ENCODE assay signal across 10 mouse cellular contexts in the genomic region with DNA sequence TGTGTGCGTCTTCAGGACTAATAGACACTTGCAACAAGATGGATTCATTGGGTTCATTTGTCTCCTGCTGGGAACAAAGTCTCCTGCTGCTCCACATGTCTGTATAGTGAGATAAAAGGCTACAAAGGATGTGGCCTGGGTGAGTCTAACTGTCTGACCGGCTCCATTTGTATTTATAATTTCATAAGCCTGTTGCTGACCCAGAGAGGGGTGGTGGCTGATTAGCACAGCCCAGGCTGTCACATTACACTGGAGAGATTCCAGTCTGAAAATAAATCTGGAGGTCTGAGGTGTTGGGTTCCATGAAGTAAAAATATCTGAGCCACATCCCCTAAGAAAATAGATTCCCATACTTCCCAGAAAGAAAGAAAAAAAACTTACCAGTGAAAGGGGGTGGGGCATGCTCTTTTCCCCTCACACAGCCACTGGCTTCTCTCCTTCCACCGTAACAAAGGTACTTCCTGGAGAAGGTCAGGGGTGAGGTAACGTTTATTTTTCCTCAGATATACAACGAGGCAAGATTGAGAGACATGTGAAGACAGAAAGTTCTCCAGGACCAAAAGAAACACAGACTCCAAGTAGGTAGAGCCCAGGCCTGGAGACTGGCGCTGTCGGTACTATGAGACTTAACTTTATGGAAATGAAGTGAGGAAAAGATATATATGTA. TPM values are rescaled to one million over a fixed set of nuclear protein-coding genes. Genes with fewer than 3 reads are reported as not detected.
DNase-seq lines count a peak whose midpoint lies in the region; ATAC-seq and TF ChIP-seq lines count a peak whose summit lies in the region.
"Had no signal": no experiment of that assay in that cellular context is flagged by ENCODE, and none has a peak within 500 bp of the region (broad histone marks: within the 10 kb centered on the region; RNA-seq: fewer than 3 reads in every experiment).

No protein-coding gene starts in this region.

- peak overlapping the region; percentile 95 for H3K27ac ChIP-seq in heart, adult 2 months
- H3K27ac ChIP-seq in neural tube, embryonic 13.5 days (replicated peaks): 0 out of 2 replicates have a peak overlapping the region, but pooled peaks have one; percentile 20
- no peak overlapping the region; the same call in 1 of the 2 replicates for H3K27ac ChIP-seq in neural tube, embryonic 15.5 days (replicated peaks)
- H3K27ac ChIP-seq in intestine, postnatal 0 days (ENCODE audit: low read depth, low read length): peak overlapping the region; percentile 79
- H3K27ac ChIP-seq in midbrain, postnatal 0 days (ENCODE audit: low read depth, low read length): no peak overlapping the region

- peaks cover 7% of the 10 kb centered on the region for H3K36me3 ChIP-seq in heart, adult 2 months (ENCODE audit: control insufficient read depth, insufficient read depth, low read length)
- H3K36me3 ChIP-seq in neural tube, embryonic 13.5 days: no peaks in the 10 kb centered on the region
- H3K36me3 ChIP-seq in neural tube, embryonic 15.5 days: no peaks in the 10 kb centered on the region
- no peaks in the 10 kb centered on the region for H3K36me3 ChIP-seq in intestine, postnatal 0 days (ENCODE audit: control insufficient read depth, insufficient read depth)
- no peaks in the 10 kb centered on the region for H3K36me3 ChIP-seq in midbrain, postnatal 0 days (ENCODE audit: insufficient read depth, low read length)

- TF ChIP-seq POLR2A in heart, adult 2 months (IDR thresholded peaks at IDR 0.05; ENCODE audit: insufficient read depth, low read depth, low read length): no peak

- peaks cover 31% of the 10 kb centered on the region for H3K4me1 ChIP-seq in heart, adult 2 months (ENCODE audit: control insufficient read depth, insufficient read depth, low read length)
- peaks cover 17% of the 10 kb centered on the region; the same call in 1 of the 2 replicates for H3K4me1 ChIP-seq in neural tube, embryonic 13.5 days (replicated peaks)
- peaks cover 13% of the 10 kb centered on the region for H3K4me1 ChIP-seq in neural tube, embryonic 15.5 days
- H3K4me1 ChIP-seq in intestine, postnatal 0 days (replicated peaks; ENCODE audit: control insufficient read depth, insufficient read depth, low read length): peaks cover 17% of the 10 kb centered on the region
- H3K4me1 ChIP-seq in midbrain, postnatal 0 days (ENCODE audit: insufficient read depth, low read length): no peaks in the 10 kb centered on the region

- H3K9me3 ChIP-seq in neural tube, embryonic 13.5 days: no peaks in the 10 kb centered on the region
- H3K9me3 ChIP-seq in neural tube, embryonic 15.5 days (replicated peaks): no peaks in the 10 kb centered on the region
- H3K9me3 ChIP-seq in intestine, postnatal 0 days (ENCODE audit: control insufficient read depth): no peaks in the 10 kb centered on the region
- H3K9me3 ChIP-seq in midbrain, postnatal 0 days (ENCODE audit: low read length): no peaks in the 10 kb centered on the region

- H3K4me2 ChIP-seq in neural tube, embryonic 13.5 days: no peak overlapping the region
- H3K4me2 ChIP-seq in neural tube, embryonic 15.5 days: no peak overlapping the region
- no peak overlapping the region for H3K4me2 ChIP-seq in intestine, postnatal 0 days (replicated peaks; ENCODE audit: low read depth)
- no peak overlapping the region for H3K4me2 ChIP-seq in midbrain, postnatal 0 days (ENCODE audit: low read depth, low read length, poor library complexity, severe bottlenecking)

- no peak for TF ChIP-seq CTCF in heart, adult 2 months (IDR thresholded peaks at IDR 0.05)
- no peak for TF ChIP-seq CTCF in intestine, postnatal 0 days (IDR thresholded peaks at IDR 0.05; ENCODE audit: low read depth)
- no peak for TF ChIP-seq CTCF in midbrain, postnatal 0 days (IDR thresholded peaks at IDR 0.05)

- intact Hi-C loops in heart, adult 2 months (cut with DNase I): loop anchor here (10.0 kb wide), 1 partner anchor 60 kb away; no protein-coding TSS in a partner anchor

- H3K79me2 ChIP-seq in heart, adult 2 months (replicated peaks; ENCODE audit: control insufficient read depth, insufficient read depth, low read length): no peaks in the 10 kb centered on the region

- TF ChIP-seq EP300 in heart, adult 2 months (IDR thresholded peaks at IDR 0.05; ENCODE audit: insufficient read depth, low read depth, low read length): no peak

- H3K27me3 ChIP-seq in heart, adult 2 months (ENCODE audit: control insufficient read depth, insufficient read depth, low read length): no peaks in the 10 kb centered on the region
- no peaks in the 10 kb centered on the region for H3K27me3 ChIP-seq in neural tube, embryonic 13.5 days
- H3K27me3 ChIP-seq in neural tube, embryonic 15.5 days (replicated peaks): no peaks in the 10 kb centered on the region
- no peaks in the 10 kb centered on the region for H3K27me3 ChIP-seq in intestine, postnatal 0 days (replicated peaks; ENCODE audit: control insufficient read depth, insufficient read depth, low read length)
- H3K27me3 ChIP-seq in midbrain, postnatal 0 days (ENCODE audit: insufficient read depth, low read length): no peaks in the 10 kb centered on the region

- WGBS in heart, adult 2 months: 20% methylated on average over 7 of the region's 7 CpGs
- WGBS in neural tube, embryonic 13.5 days: 58% methylated on average over 7 of the region's 7 CpGs
- 63% methylated on average over 7 of the region's 7 CpGs for WGBS in neural tube, embryonic 15.5 days
- WGBS in intestine, postnatal 0 days: 28% methylated on average over 7 of the region's 7 CpGs
- 53% methylated on average over 7 of the region's 7 CpGs for WGBS in midbrain, postnatal 0 days

- DNase-seq in heart, adult 2 months: peak in 1 of 2 experiments; percentile 58
- DNase-seq in heart, postnatal 4 days: no peak
- DNase-seq in yolk sac, embryonic 10.5 days (ENCODE audit: low spot score): peak; percentile 56
- no peak for DNase-seq in midbrain, postnatal 0 days (ENCODE audit: low spot score)
- DNase-seq in gastrocnemius, postnatal 10 days: no peak
- DNase-seq: cerebellum, adult 2 months had no signal

- H3K9ac ChIP-seq in heart, adult 2 months (ENCODE audit: low read depth, low read length): no peak overlapping the region
- H3K9ac ChIP-seq in neural tube, embryonic 13.5 days: no peak overlapping the region
- H3K9ac ChIP-seq in neural tube, embryonic 15.5 days (replicated peaks): no peak overlapping the region
- no peak overlapping the region for H3K9ac ChIP-seq in intestine, postnatal 0 days (ENCODE audit: low read depth, low read length)
- H3K9ac ChIP-seq in midbrain, postnatal 0 days (replicated peaks; ENCODE audit: low read length, poor library complexity, severe bottlenecking): no peak overlapping the region

- ATAC-seq in neural tube, embryonic 13.5 days (ENCODE audit: low read depth): no peak
- ATAC-seq in neural tube, embryonic 15.5 days (ENCODE audit: low FRiP score): no peak
- ATAC-seq in intestine, postnatal 0 days: peak; percentile 32; the same call in 1 of the 2 replicates
- ATAC-seq in midbrain, postnatal 0 days (ENCODE audit: low FRiP score): no peak
- ATAC-seq: activated CD4-positive, CD25-positive, alpha-beta regulatory T cell, adult 4 months had no signal

- no peak overlapping the region for H3K4me3 ChIP-seq in heart, adult 2 months
- no peak overlapping the region for H3K4me3 ChIP-seq in neural tube, embryonic 13.5 days
- no peak overlapping the region for H3K4me3 ChIP-seq in neural tube, embryonic 15.5 days (replicated peaks)
- no peak overlapping the region for H3K4me3 ChIP-seq in intestine, postnatal 0 days (ENCODE audit: low read depth, low read length)
- H3K4me3 ChIP-seq in midbrain, postnatal 0 days (ENCODE audit: low read depth, low read length): no peak overlapping the region

RNA-seq across cellular contexts. Expression of a gene that starts 28.2 kb away (rescaled TPM):
- total RNA-seq in heart, adult 2 months (2021): 10 to 100 TPM; 74.4 to 79.4 TPM
- 43.3 and 65.0 TPM in 2 replicates for polyA plus RNA-seq in heart, adult 2 months (2012; rRNA removed)
- total RNA-seq in heart, postnatal 4 days (2021): 100 to 1,000 TPM; 174 to 188 TPM
- polyA plus RNA-seq in neural tube, embryonic 13.5 days (2015; fragmentation: Nextera tagmentation; extraction: Ambion mirVana): 49.6 and 57.4 TPM in 2 replicates
- polyA plus RNA-seq in neural tube, embryonic 15.5 days (2015; fragmentation: Nextera tagmentation; extraction: Ambion mirVana): 33.6 and 54.3 TPM in 2 replicates
- polyA plus RNA-seq in intestine, postnatal 0 days (2015; fragmentation: Nextera tagmentation; extraction: Ambion mirVana): 77.9 and 80.7 TPM in 2 replicates
- total RNA-seq in midbrain, postnatal 0 days (2014; rRNA removed): 32.7 and 47.4 TPM in 2 replicates
- 46.3 and 48.5 TPM in 2 replicates for polyA plus RNA-seq in midbrain, postnatal 0 days (2015; fragmentation: Nextera tagmentation; extraction: Ambion mirVana)
- total RNA-seq in gastrocnemius, postnatal 10 days (2021): 10 to 100 TPM; 80.4 to 90.5 TPM

Comparison
In these comparisons a context has a peak if more than half of its experiments do, and no peak if none do; other contexts are left out.
1. H3K27ac ChIP-seq: peak in heart, adult 2 months (single experiment), neural tube, embryonic 13.5 days (single experiment) and intestine, postnatal 0 days (single experiment); none in neural tube, embryonic 15.5 days (single experiment) and midbrain, postnatal 0 days (single experiment).